Mouse (Mus musculus) midbrain, postnatal 0 days (tissue): ENCODE measurements around the gene Cpne5. TPM values are rescaled to one million over a fixed set of nuclear protein-coding genes. Genes with fewer than 3 reads are reported as not detected.
A peak's percentile ranks its signal among the peaks of the same experiment; 100 is the strongest.

Experiments
- ATAC-seq: fragments of 200-750 bp; cut with Nextera tagmentation; 2 replicates; pipeline ENCODE4 v1.8.0; 2017; ENCODE audit warnings: moderate number of reproducible peaks, mild to moderate bottlenecking, moderate TSS enrichment, moderate library complexity; ENCODE audit not compliant: low FRiP score
- DNase-seq: peaks from one replicate; pipeline ENCODE4 v3.0.0-alpha.2; 2015; ENCODE audit warnings: low spot score
- H3K27ac ChIP-seq: fragments of 300-500 bp; sonication (generic); 2 replicates; pipeline ENCODE4 v1.5.1; 2014; ENCODE audit warnings: low read depth, mild to moderate bottlenecking, low read length, mixed read lengths
- H3K27me3 ChIP-seq: fragments of 300-500 bp; sonication (generic); 2 replicates; pipeline ENCODE4 v1.6.1; 2014; ENCODE audit warnings: low read length, control low read depth, mixed read lengths; ENCODE audit not compliant: insufficient read depth
- H3K36me3 ChIP-seq: fragments of 300-500 bp; sonication (generic); 2 replicates; pipeline ENCODE4 v1.6.1; 2014; ENCODE audit warnings: low read length, control low read depth, mixed read lengths; ENCODE audit not compliant: insufficient read depth
- H3K4me1 ChIP-seq: fragments of 300-500 bp; sonication (generic); 2 replicates; pipeline ENCODE4 v1.6.1; 2014; ENCODE audit warnings: mild to moderate bottlenecking, control low read depth, antibody characterized with exemption, low read length, mixed read lengths; ENCODE audit not compliant: insufficient read depth
- H3K4me2 ChIP-seq: fragments of 300-500 bp; sonication (generic); 2 replicates; pipeline ENCODE4 v1.6.1; 2014; ENCODE audit warnings: low read depth, mild to moderate bottlenecking, low read length, mixed read lengths; ENCODE audit not compliant: poor library complexity, severe bottlenecking
- H3K4me3 ChIP-seq: fragments of 300-500 bp; sonication (generic); 2 replicates; pipeline ENCODE4 v1.5.1; 2014; ENCODE audit warnings: low read depth, mild to moderate bottlenecking, low read length, moderate library complexity
- H3K9ac ChIP-seq: fragments of 300-500 bp; sonication (generic); replicated peaks from 2 replicates; pipeline ENCODE4 v1.6.1; 2014; ENCODE audit warnings: mild to moderate bottlenecking, low read length, moderate library complexity, mixed read lengths; ENCODE audit not compliant: poor library complexity, severe bottlenecking
- H3K9me3 ChIP-seq: fragments of 300-500 bp; sonication (generic); 2 replicates; pipeline ENCODE4 v1.6.1; 2016; ENCODE audit warnings: low read length, control low read depth
- CTCF ChIP-seq: IDR thresholded peaks from 2 replicates; pipeline ENCODE4 v1.5.1; 2016; ENCODE audit warnings: antibody characterized with exemption, mild to moderate bottlenecking
- WGBS: fragments of 180-500 bp; shearing (Covaris S2); extraction: QIAGEN DNeasy Blood & Tissue Kit; methylation state at CpG from one replicate; pipeline ENCODE4 v1.1.7; 2014; 5-methylcytosine and 5-hydroxymethylcytosine counted together
- polyA plus RNA-seq: library from polyadenylated mRNA; unstranded; fragments of >200 nt; fragmentation: Nextera tagmentation; extraction: Ambion mirVana; gene quantifications from 2 replicates; pipeline ENCODE4 v1.2.1, GENCODE M21; 2015
- total RNA-seq: library from RNA; depleted of rRNA; stranded (reverse); fragments of >200 nt; gene quantifications from 2 replicates; pipeline ENCODE4 v1.2.3, GENCODE M21; 2014

Gene Cpne5
- total and polyA plus RNA-seq, 2 experiments from 2014 or later = 86.5 to 90.2 TPM

- Histone ChIP-seq H3K9me3 (no peaks in the 10 kb centered on the region), H3K4me1 (no peaks in the 10 kb centered on the region), H3K27me3 (no peaks in the 10 kb centered on the region; the same call in 1 of the 2 replicates), H3K4me3 (no peak overlapping the region), H3K36me3 (no peaks in the 10 kb centered on the region), H3K27ac (no peak overlapping the region), H3K4me2 (no peak overlapping the region), H3K9ac (no peak overlapping the region)
- DNase-seq = no peak
- ATAC-seq = no peak
- no peak for TF ChIP-seq CTCF
- 79% methylated on average over 14 of the region's 14 CpGs for WGBS
Measured at GRCm38 (mm10) chr17:29147273-29147672, 90.7 kb downstream of the Cpne5 start.

DNA sequence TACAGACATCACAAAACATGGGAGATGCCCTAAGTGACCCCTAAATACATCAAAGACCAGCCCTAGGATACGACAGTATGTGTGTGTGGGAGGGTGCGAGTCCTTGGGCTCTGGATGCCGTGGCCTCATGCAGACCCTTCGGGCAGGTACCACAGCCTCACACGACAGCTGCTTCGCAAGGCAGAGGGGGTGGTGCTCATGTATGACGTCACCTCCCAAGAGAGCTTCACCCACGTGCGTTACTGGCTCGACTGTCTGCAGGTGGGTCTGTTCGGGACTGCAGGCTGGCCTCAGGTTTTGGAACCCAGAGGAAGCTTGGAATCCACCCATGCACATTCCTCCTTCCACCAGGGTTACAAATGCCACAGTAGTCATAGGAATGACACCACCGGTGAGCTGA lies 92.9 kb downstream of the Cpne5 start:
- no peaks in the 10 kb centered on the region for H3K4me1 ChIP-seq
- H3K4me2 ChIP-seq = no peak overlapping the region
- no peaks in the 10 kb centered on the region for H3K36me3 ChIP-seq
- WGBS = 94% methylated on average over 12 of the region's 12 CpGs
- no peak overlapping the region for H3K9ac ChIP-seq
- H3K27me3 ChIP-seq = no peaks in the 10 kb centered on the region
- DNase-seq (no peak), ATAC-seq (no peak)
- TF ChIP-seq CTCF = no peak
- H3K9me3 ChIP-seq = no peaks in the 10 kb centered on the region
- H3K4me3 ChIP-seq = no peak overlapping the region
- H3K27ac ChIP-seq = no peak overlapping the region

DNA sequence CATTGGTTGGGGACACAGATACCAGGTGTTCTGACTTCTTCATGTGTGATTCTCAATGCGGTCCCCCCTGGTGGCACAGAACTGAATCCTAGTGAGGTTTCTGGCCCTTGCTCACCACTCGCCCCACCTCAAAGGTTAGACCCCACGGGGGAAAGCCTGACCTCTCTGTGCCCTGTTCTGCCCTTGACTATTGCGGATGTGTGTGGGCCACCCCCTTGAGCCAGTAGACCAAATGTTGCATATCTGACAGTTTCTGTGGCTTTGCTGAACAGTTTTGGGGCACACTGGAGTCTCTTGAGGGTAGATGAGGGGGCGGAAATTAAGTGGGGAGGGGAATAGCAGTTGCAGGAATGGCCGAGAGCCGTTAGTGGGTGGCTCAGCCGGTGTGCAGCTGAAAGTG lies 94.7 kb downstream of the Cpne5 start:
- Histone ChIP-seq H3K27ac (no peak overlapping the region), H3K4me3 (no peak overlapping the region), H3K36me3 (no peaks in the 10 kb centered on the region), H3K4me1 (no peaks in the 10 kb centered on the region), H3K9me3 (no peaks in the 10 kb centered on the region), H3K4me2 (no peak overlapping the region), H3K27me3 (no peaks in the 10 kb centered on the region), H3K9ac (no peak overlapping the region)
- WGBS = 86% methylated on average over 8 of the region's 8 CpGs
- no peak for TF ChIP-seq CTCF
- DNase-seq (no peak), ATAC-seq (no peak)

GRCm38 (mm10) chr17:29141577-29141976 lies 96.4 kb downstream of the Cpne5 start:
- no peak overlapping the region for H3K27ac ChIP-seq
- no peak for ATAC-seq
- WGBS = 84% methylated on average over 3 of the region's 3 CpGs

GRCm38 (mm10) chr17:29137906-29138305 lies 100.1 kb downstream of the Cpne5 start:
- WGBS = 79% methylated on average over 7 of the region's 7 CpGs
- no peak overlapping the region for H3K9ac ChIP-seq
- TF ChIP-seq CTCF = no peak
- DNase-seq (no peak), ATAC-seq (no peak)
- H3K4me1 ChIP-seq = no peaks in the 10 kb centered on the region
- H3K4me3 ChIP-seq = no peak overlapping the region
- H3K36me3 ChIP-seq = no peaks in the 10 kb centered on the region
- H3K4me2 ChIP-seq = no peak overlapping the region
- H3K9me3 ChIP-seq = no peaks in the 10 kb centered on the region
- H3K27ac ChIP-seq = no peak overlapping the region
- H3K27me3 ChIP-seq = no peaks in the 10 kb centered on the region

More at GRCm38 (mm10) chr17:29141577-29141976, 96.4 kb downstream of the Cpne5 start:
- no peak for TF ChIP-seq CTCF
- H3K9ac ChIP-seq = no peak overlapping the region
- H3K36me3 ChIP-seq = no peaks in the 10 kb centered on the region
- H3K4me3 ChIP-seq = no peak overlapping the region
- H3K4me2 ChIP-seq = no peak overlapping the region
- H3K4me1 ChIP-seq = no peaks in the 10 kb centered on the region
- no peaks in the 10 kb centered on the region for H3K9me3 ChIP-seq
- no peaks in the 10 kb centered on the region for H3K27me3 ChIP-seq
- DNase-seq = no peak

GRCm38 (mm10) chr17:29136236-29136635 lies 101.7 kb downstream of the Cpne5 start:
- DNase-seq (peak; percentile 20), ATAC-seq (no peak)
- H3K9me3 ChIP-seq = no peaks in the 10 kb centered on the region
- WGBS = 67% methylated on average over 6 of the region's 6 CpGs
- no peaks in the 10 kb centered on the region for H3K27me3 ChIP-seq
- no peaks in the 10 kb centered on the region for H3K4me1 ChIP-seq
- H3K4me3 ChIP-seq = no peak overlapping the region
- no peaks in the 10 kb centered on the region for H3K36me3 ChIP-seq
- no peak for TF ChIP-seq CTCF
- H3K27ac ChIP-seq = no peak overlapping the region
- no peak overlapping the region for H3K4me2 ChIP-seq
- no peak overlapping the region for H3K9ac ChIP-seq
